Mouse (Mus musculus) forebrain, embryonic 11.5 days (tissue): ENCODE measurements around the gene Sgms1. TPM values are rescaled to one million over a fixed set of nuclear protein-coding genes. Genes with fewer than 3 reads are reported as not detected.
A peak's percentile ranks its signal among the peaks of the same experiment; 100 is the strongest.

ENCODE experiments used
- ATAC-seq: fragments of 200-750 bp; cut with Nextera tagmentation; replicated peaks from 2 replicates; pipeline ENCODE4 v1.8.0; 2017; ENCODE audit warnings: moderate TSS enrichment; ENCODE audit not compliant: low FRiP score
- DNase-seq: peaks from one replicate; pipeline ENCODE4 v3.0.0-alpha.2; 2017; ENCODE audit warnings: low spot score
- H3K27ac ChIP-seq: fragments of 300-500 bp; sonication (generic); 2 replicates; pipeline ENCODE4 v1.5.1; 2014; ENCODE audit warnings: low read depth, low read length
- H3K27me3 ChIP-seq: fragments of 300-500 bp; sonication (generic); 2 replicates; pipeline ENCODE4 v1.6.1; 2014; ENCODE audit warnings: mild to moderate bottlenecking, low read length, mixed read lengths; ENCODE audit not compliant: control insufficient read depth, insufficient read depth
- H3K36me3 ChIP-seq: fragments of 300-500 bp; sonication (generic); 2 replicates; pipeline ENCODE4 v1.6.1; 2014; ENCODE audit warnings: mild to moderate bottlenecking, low read length, moderate library complexity, mixed read lengths; ENCODE audit not compliant: control insufficient read depth, insufficient read depth
- H3K4me1 ChIP-seq: fragments of 300-500 bp; sonication (generic); replicated peaks from 2 replicates; pipeline ENCODE4 v1.6.1; 2014; ENCODE audit warnings: low read length, mixed read lengths; ENCODE audit not compliant: control insufficient read depth, insufficient read depth
- H3K4me2 ChIP-seq: fragments of 300-500 bp; sonication (generic); 2 replicates; pipeline ENCODE4 v1.6.1; 2014; ENCODE audit warnings: low read depth, mild to moderate bottlenecking, low read length, moderate library complexity, mixed read lengths; ENCODE audit not compliant: severe bottlenecking
- H3K4me3 ChIP-seq: fragments of 300-500 bp; sonication (generic); 2 replicates; pipeline ENCODE4 v1.5.1; 2014; ENCODE audit warnings: low read depth, low read length
- H3K9ac ChIP-seq: fragments of 300-500 bp; sonication (generic); 2 replicates; pipeline ENCODE4 v1.6.1; 2014; ENCODE audit warnings: low read length
- H3K9me3 ChIP-seq: fragments of 300-500 bp; sonication (generic); 2 replicates; pipeline ENCODE4 v1.6.1; 2016; ENCODE audit warnings: low read length, mixed read lengths; ENCODE audit not compliant: control insufficient read depth
- WGBS: fragments of 180-500 bp; shearing (Covaris S2); extraction: QIAGEN DNeasy Blood & Tissue Kit; methylation state at CpG from one replicate; pipeline ENCODE4 v1.1.7; 2014; 5-methylcytosine and 5-hydroxymethylcytosine counted together
- polyA plus RNA-seq: library from polyadenylated mRNA; unstranded; fragments of >200 nt; fragmentation: Nextera tagmentation; extraction: Ambion mirVana; gene quantifications from 2 replicates; pipeline ENCODE4 v1.2.1, GENCODE M21; 2014

Gene Sgms1
- polyA plus RNA-seq, 1 experiment from 2014 or later, result 17.8 TPM

GRCm38 (mm10) chr19:32118496-32118895, 271.0 kb downstream of the Sgms1 start:
- H3K36me3 ChIP-seq, result no peaks in the 10 kb centered on the region
- H3K27ac ChIP-seq, result no peak overlapping the region
- no peaks in the 10 kb centered on the region for H3K9me3 ChIP-seq
- 89% methylated on average over 3 of the region's 3 CpGs for WGBS
- DNase-seq, result no peak
- no peak overlapping the region for H3K4me2 ChIP-seq
- H3K27me3 ChIP-seq, result no peaks in the 10 kb centered on the region
- H3K4me3 ChIP-seq, result no peak overlapping the region
- no peaks in the 10 kb centered on the region for H3K4me1 ChIP-seq
- no peak for ATAC-seq
- no peak overlapping the region for H3K9ac ChIP-seq

GRCm38 (mm10) chr19:32117484-32118018, 272.0 kb downstream of the Sgms1 start:
- no peak overlapping the region for H3K27ac ChIP-seq
- no peak overlapping the region for H3K9ac ChIP-seq
- H3K27me3 ChIP-seq, result no peaks in the 10 kb centered on the region
- H3K36me3 ChIP-seq, result no peaks in the 10 kb centered on the region
- H3K9me3 ChIP-seq, result no peaks in the 10 kb centered on the region
- 82% methylated on average over 6 of the region's 6 CpGs for WGBS
- no peak for ATAC-seq
- H3K4me3 ChIP-seq, result no peak overlapping the region
- H3K4me2 ChIP-seq, result no peak overlapping the region
- no peak for DNase-seq
- H3K4me1 ChIP-seq, result no peaks in the 10 kb centered on the region

GRCm38 (mm10) chr19:32111866-32112790, 277.4 kb downstream of the Sgms1 start:
- Histone ChIP-seq H3K9me3 (no peaks in the 10 kb centered on the region), H3K27me3 (no peaks in the 10 kb centered on the region), H3K4me3 (no peak overlapping the region), H3K4me2 (no peak overlapping the region), H3K36me3 (no peaks in the 10 kb centered on the region), H3K4me1 (no peaks in the 10 kb centered on the region), H3K27ac (no peak overlapping the region), H3K9ac (no peak overlapping the region)
- no peak for ATAC-seq
- 90% methylated on average over 8 of the region's 8 CpGs for WGBS
- DNase-seq, result no peak

- Histone ChIP-seq H3K4me3 (peak within 1 kb of the TSS; percentile 54), H3K9ac (peak within 1 kb of the TSS; percentile 80), H3K9me3 (no peaks in the 10 kb centered on the region), H3K27ac (no peak within 1 kb of the TSS), H3K27me3 (no peaks in the 10 kb centered on the region), H3K36me3 (no peaks in the 10 kb centered on the region), H3K4me2 (peak within 1 kb of the TSS; percentile 80), H3K4me1 (no peaks in the 10 kb centered on the region; the same call in 1 of the 2 replicates)
- DNase-seq (peak; percentile 82), ATAC-seq (peak; percentile 94)
- WGBS, result under 1% methylated on average over 23 of the region's 28 CpGs
Measured at GRCm38 (mm10) chr19:32107771-32108306, 281.7 kb downstream of the Sgms1 start, which contains the start of gene Asah2. Gene Asah2 (minus strand): TSS chr19:32108211.

GRCm38 (mm10) chr19:32106750-32107149, 282.8 kb downstream of the Sgms1 start:
- Histone ChIP-seq H3K27ac (no peak overlapping the region), H3K27me3 (no peaks in the 10 kb centered on the region), H3K4me1 (peaks cover 4% of the 10 kb centered on the region; the same call in 1 of the 2 replicates), H3K9ac (no peak overlapping the region), H3K9me3 (no peaks in the 10 kb centered on the region), H3K36me3 (no peaks in the 10 kb centered on the region), H3K4me2 (no peak overlapping the region), H3K4me3 (no peak overlapping the region)
- ATAC-seq, result no peak
- DNase-seq, result no peak
- WGBS, result 89% methylated on average over 2 of the region's 2 CpGs

GRCm38 (mm10) chr19:32104217-32104616, 285.3 kb downstream of the Sgms1 start:
- Histone ChIP-seq H3K4me2 (no peak overlapping the region), H3K4me3 (no peak overlapping the region), H3K27me3 (no peaks in the 10 kb centered on the region), H3K36me3 (no peaks in the 10 kb centered on the region), H3K9ac (no peak overlapping the region), H3K4me1 (peaks cover 4% of the 10 kb centered on the region; the same call in 1 of the 2 replicates), H3K9me3 (no peaks in the 10 kb centered on the region), H3K27ac (no peak overlapping the region)
- whole genome bisulfite sequencing, result 62% methylated on average over 4 of the region's 4 CpGs
- no peak for ATAC-seq
- no peak for DNase-seq

- H3K27me3 ChIP-seq, result no peaks in the 10 kb centered on the region
- peak overlapping the region; percentile 8 for H3K4me3 ChIP-seq
- no peak for DNase-seq
- no peak overlapping the region for H3K27ac ChIP-seq
- H3K4me1 ChIP-seq, result peaks cover 4% of the 10 kb centered on the region; the same call in 1 of the 2 replicates
- H3K9me3 ChIP-seq, result no peaks in the 10 kb centered on the region
- WGBS, result 5% methylated on average over 9 of the region's 9 CpGs
- peak overlapping the region; percentile 41 for H3K4me2 ChIP-seq
- no peak for ATAC-seq
- no peaks in the 10 kb centered on the region for H3K36me3 ChIP-seq
- peak overlapping the region; percentile 7; the same call in 1 of the 2 replicates for H3K9ac ChIP-seq
Measured at GRCm38 (mm10) chr19:32102976-32103300, 286.6 kb downstream of the Sgms1 start.

GRCm38 (mm10) chr19:32102294-32102975, 287.1 kb downstream of the Sgms1 start:
- no peaks in the 10 kb centered on the region for H3K36me3 ChIP-seq
- H3K4me2 ChIP-seq, result peak overlapping the region; percentile 41
- no peaks in the 10 kb centered on the region for H3K27me3 ChIP-seq
- peaks cover 4% of the 10 kb centered on the region; the same call in 1 of the 2 replicates for H3K4me1 ChIP-seq
- H3K4me3 ChIP-seq, result peak overlapping the region; percentile 8
- peak overlapping the region; percentile 7; the same call in 1 of the 2 replicates for H3K9ac ChIP-seq
- DNase-seq (no peak), ATAC-seq (no peak)
- H3K9me3 ChIP-seq, result no peaks in the 10 kb centered on the region
- no peak overlapping the region for H3K27ac ChIP-seq
- WGBS, result 32% methylated on average over 18 of the region's 18 CpGs
